Mouse (Mus musculus) midbrain, embryonic 16.5 days (tissue): ENCODE data around the gene Rnaseh1. TPM values are rescaled to one million over a fixed set of nuclear protein-coding genes. Genes with fewer than 3 reads are reported as not detected.

Experiments
- ATAC-seq: fragments of 200-750 bp; cut with Nextera tagmentation; 2 replicates; pipeline ENCODE4 v1.8.0; 2017; ENCODE audit warnings: moderate TSS enrichment
- H3K27ac ChIP-seq: fragments of 300-500 bp; sonication (generic); 2 replicates; pipeline ENCODE4 v1.5.1; 2014; ENCODE audit warnings: mild to moderate bottlenecking, low read length, mixed read lengths
- H3K27me3 ChIP-seq: fragments of 300-500 bp; sonication (generic); 2 replicates; pipeline ENCODE4 v1.6.1; 2014; ENCODE audit warnings: low read depth, low read length, mixed read lengths; ENCODE audit not compliant: control insufficient read depth, insufficient read depth
- H3K36me3 ChIP-seq: fragments of 300-500 bp; sonication (generic); 2 replicates; pipeline ENCODE4 v1.6.1; 2014; ENCODE audit warnings: mild to moderate bottlenecking, low read length, moderate library complexity, mixed read lengths; ENCODE audit not compliant: control insufficient read depth, insufficient read depth
- H3K4me1 ChIP-seq: fragments of 300-500 bp; sonication (generic); 2 replicates; pipeline ENCODE4 v1.6.1; 2014; ENCODE audit warnings: mild to moderate bottlenecking, low read length, mixed read lengths; ENCODE audit not compliant: control insufficient read depth, insufficient read depth
- H3K4me2 ChIP-seq: fragments of 300-500 bp; sonication (generic); 2 replicates; pipeline ENCODE4 v1.6.1; 2014; ENCODE audit warnings: mild to moderate bottlenecking, low read length, mixed read lengths
- H3K4me3 ChIP-seq: fragments of 300-500 bp; sonication (generic); 2 replicates; pipeline ENCODE4 v1.5.1; 2014; ENCODE audit warnings: low read depth, mild to moderate bottlenecking, low read length, moderate library complexity, mixed read lengths
- H3K9ac ChIP-seq: fragments of 300-500 bp; sonication (generic); 2 replicates; pipeline ENCODE4 v1.6.1; 2014; ENCODE audit warnings: low read depth, low read length, mixed read lengths
- H3K9me3 ChIP-seq: fragments of 300-500 bp; sonication (generic); replicated peaks from 2 replicates; pipeline ENCODE4 v1.6.1; 2014; ENCODE audit warnings: mild to moderate bottlenecking, low read length, mixed read lengths; ENCODE audit not compliant: control insufficient read depth, poor library complexity, severe bottlenecking
- WGBS: fragments of 180-500 bp; shearing (Covaris S2); extraction: QIAGEN DNeasy Blood & Tissue Kit; methylation state at CpG from one replicate; pipeline ENCODE4 v1.1.7; 2014; 5-methylcytosine and 5-hydroxymethylcytosine counted together
- polyA plus RNA-seq: library from polyadenylated mRNA; unstranded; fragments of >200 nt; fragmentation: Nextera tagmentation; extraction: Ambion mirVana; gene quantifications from 2 replicates; pipeline ENCODE4 v1.2.1, GENCODE M21; 2015

Gene Rnaseh1
- polyA plus RNA-seq, 1 experiment from 2014 or later: 22.4 TPM

DNA sequence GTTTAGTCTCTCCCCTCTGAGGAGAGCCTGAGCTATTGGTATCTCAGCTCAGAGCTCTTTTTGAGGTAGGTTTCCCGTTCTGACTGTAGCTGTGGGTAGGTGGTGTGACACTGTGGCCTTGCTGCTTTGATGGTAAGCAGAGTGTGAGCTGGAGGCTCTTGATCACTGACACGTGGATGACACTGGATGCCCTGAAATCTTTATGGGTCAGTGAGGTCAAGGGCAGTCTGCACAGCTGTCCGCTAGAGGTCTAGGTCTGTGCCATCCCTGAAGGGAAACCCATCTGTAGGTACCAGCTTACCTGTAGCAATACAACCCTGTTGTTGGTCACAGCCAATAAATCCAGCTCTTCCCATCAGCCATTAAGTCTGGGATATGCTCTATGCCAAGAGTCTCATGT lies 36.4 kb downstream of the Rnaseh1 start:
- no peaks in the 10 kb centered on the region for H3K27me3 ChIP-seq
- no peak overlapping the region for H3K4me3 ChIP-seq
- H3K4me2 ChIP-seq: no peak overlapping the region
- WGBS: 66% methylated on average over 3 of the region's 3 CpGs
- no peaks in the 10 kb centered on the region; the same call in 1 of the 2 replicates for H3K4me1 ChIP-seq
- H3K27ac ChIP-seq: no peak overlapping the region
- no peak for ATAC-seq
- no peak overlapping the region for H3K9ac ChIP-seq
- peaks cover 3% of the 10 kb centered on the region; the same call in 1 of the 2 replicates for H3K36me3 ChIP-seq
- H3K9me3 ChIP-seq: no peaks in the 10 kb centered on the region

DNA sequence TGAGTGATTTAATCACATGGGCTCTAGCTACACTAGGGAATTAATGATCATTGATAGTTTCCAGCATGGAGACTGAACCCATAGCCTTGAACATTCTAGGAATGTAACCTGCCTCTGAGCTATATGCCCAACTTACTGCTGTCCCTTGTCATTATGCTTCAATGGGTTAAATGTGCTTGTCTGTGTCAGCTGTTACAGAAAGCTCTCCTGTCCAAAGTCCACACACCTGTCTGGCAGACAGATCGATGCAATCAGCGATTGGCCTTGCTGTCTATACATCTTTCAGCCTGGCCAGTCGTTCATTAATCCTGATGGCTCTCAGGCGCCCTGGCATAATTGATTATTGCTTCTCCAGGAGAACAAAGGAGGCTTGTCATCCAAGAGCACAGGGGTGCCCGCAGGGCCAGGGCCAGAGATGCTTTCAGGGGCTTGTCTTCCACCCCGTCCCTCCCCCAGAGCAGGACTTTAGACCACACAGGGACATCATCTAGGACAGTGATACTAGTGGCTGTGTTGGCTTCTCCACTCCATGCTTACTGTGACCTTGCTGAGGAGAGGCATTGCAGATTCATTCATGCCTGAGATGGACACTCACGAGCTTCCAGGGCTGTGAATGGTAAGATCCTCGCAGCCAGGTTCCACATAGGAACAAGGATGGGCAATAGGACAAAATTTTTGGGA lies 36.9 kb downstream of the Rnaseh1 start:
- WGBS: 62% methylated on average over 8 of the region's 8 CpGs
- Histone ChIP-seq H3K27ac (no peak overlapping the region), H3K9me3 (no peaks in the 10 kb centered on the region), H3K27me3 (no peaks in the 10 kb centered on the region), H3K9ac (no peak overlapping the region), H3K4me1 (no peaks in the 10 kb centered on the region; the same call in 1 of the 2 replicates), H3K4me3 (no peak overlapping the region), H3K36me3 (peaks cover 7% of the 10 kb centered on the region; the same call in 1 of the 2 replicates), H3K4me2 (no peak overlapping the region)
- ATAC-seq: no peak

DNA sequence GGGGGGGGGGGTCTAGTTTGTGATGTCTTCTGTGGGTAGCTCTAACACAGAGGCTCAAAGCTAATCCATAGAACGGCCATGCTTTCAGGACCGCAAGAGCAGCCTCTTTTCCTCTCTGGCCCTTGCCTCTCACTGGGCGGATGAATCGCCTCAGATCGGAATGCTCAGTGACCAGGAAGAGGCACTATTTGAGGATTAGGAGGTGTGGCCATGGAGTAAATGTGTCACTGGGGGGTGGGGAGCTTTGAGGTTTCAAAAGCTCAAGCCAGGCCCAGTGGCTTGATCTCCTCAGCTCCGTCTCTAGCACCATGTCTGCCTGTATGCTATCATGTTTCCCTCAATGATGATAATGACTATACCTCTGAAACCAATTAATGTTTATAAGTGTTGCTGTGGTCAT lies 39.6 kb downstream of the Rnaseh1 start:
- no peak overlapping the region for H3K4me2 ChIP-seq
- H3K4me3 ChIP-seq: no peak overlapping the region
- peaks cover 14% of the 10 kb centered on the region; the same call in 1 of the 2 replicates for H3K36me3 ChIP-seq
- WGBS: 64% methylated on average over 6 of the region's 6 CpGs
- H3K27me3 ChIP-seq: no peaks in the 10 kb centered on the region
- ATAC-seq: no peak
- H3K27ac ChIP-seq: no peak overlapping the region
- H3K9ac ChIP-seq: no peak overlapping the region
- H3K4me1 ChIP-seq: no peaks in the 10 kb centered on the region; the same call in 1 of the 2 replicates
- no peaks in the 10 kb centered on the region for H3K9me3 ChIP-seq

DNA sequence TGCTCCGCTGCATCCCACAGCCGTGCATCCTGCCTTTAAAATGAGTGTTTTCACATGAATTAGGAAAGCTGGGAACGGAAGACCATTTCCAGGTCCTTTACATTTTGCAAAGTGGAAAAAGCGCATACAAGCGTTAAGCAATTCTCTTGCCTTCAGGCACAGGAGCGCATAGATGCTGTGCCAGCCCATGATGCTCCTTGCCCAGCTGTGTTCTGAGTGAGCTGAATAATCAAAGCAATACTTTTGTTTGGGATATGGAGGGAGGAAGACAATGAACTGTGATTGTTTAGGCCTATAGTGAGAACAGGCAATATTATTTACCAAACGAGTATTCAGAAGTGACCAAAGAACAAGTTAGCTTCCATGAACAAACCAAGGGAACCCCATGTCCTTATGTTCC lies 41.3 kb downstream of the Rnaseh1 start:
- WGBS: 89% methylated on average over 7 of the region's 7 CpGs
- Histone ChIP-seq H3K4me3 (no peak overlapping the region), H3K9me3 (no peaks in the 10 kb centered on the region), H3K4me1 (no peaks in the 10 kb centered on the region; the same call in 1 of the 2 replicates), H3K27me3 (no peaks in the 10 kb centered on the region), H3K9ac (no peak overlapping the region), H3K36me3 (peaks cover 14% of the 10 kb centered on the region; the same call in 1 of the 2 replicates), H3K27ac (no peak overlapping the region), H3K4me2 (no peak overlapping the region)
- ATAC-seq: no peak

- no peaks in the 10 kb centered on the region for H3K9me3 ChIP-seq
- no peaks in the 10 kb centered on the region for H3K27me3 ChIP-seq
- no peak overlapping the region for H3K27ac ChIP-seq
- peaks cover 2% of the 10 kb centered on the region; the same call in 1 of the 2 replicates for H3K4me1 ChIP-seq
- WGBS: 80% methylated on average over 3 of the region's 3 CpGs
- H3K4me2 ChIP-seq: no peak overlapping the region
- H3K9ac ChIP-seq: no peak overlapping the region
- H3K4me3 ChIP-seq: no peak overlapping the region
- ATAC-seq: no peak
- peaks cover 14% of the 10 kb centered on the region; the same call in 1 of the 2 replicates for H3K36me3 ChIP-seq
Observed at GRCm38 (mm10) chr12:28693738-28694137, 44.3 kb downstream of the Rnaseh1 start.

DNA sequence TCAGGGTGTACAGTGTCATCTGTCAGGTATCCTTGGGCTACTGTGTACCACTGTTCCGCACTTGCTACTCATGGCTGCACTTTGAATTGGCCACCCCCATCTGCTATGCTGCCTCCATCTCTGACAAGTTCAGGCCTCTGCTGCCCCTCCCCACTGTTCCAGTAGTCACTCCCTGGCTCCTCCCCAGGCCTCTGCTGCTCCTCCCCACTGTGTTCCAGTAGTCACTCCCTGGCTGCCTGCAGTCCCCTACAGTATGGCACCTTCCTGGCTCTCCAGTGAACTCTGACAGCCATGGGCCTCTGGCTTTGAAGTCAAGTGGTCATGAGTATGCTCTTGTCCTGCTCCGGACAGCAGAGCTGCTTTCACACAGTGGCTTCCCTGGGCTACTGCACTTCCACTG lies 44.8 kb downstream of the Rnaseh1 start:
- Histone ChIP-seq H3K27me3 (no peaks in the 10 kb centered on the region), H3K4me3 (no peak overlapping the region), H3K9ac (no peak overlapping the region), H3K36me3 (peaks cover 11% of the 10 kb centered on the region; the same call in 1 of the 2 replicates), H3K27ac (no peak overlapping the region), H3K9me3 (no peaks in the 10 kb centered on the region), H3K4me1 (peaks cover 2% of the 10 kb centered on the region; the same call in 1 of the 2 replicates), H3K4me2 (no peak overlapping the region)
- 84% methylated on average over 2 of the region's 2 CpGs for WGBS
- no peak for ATAC-seq

DNA sequence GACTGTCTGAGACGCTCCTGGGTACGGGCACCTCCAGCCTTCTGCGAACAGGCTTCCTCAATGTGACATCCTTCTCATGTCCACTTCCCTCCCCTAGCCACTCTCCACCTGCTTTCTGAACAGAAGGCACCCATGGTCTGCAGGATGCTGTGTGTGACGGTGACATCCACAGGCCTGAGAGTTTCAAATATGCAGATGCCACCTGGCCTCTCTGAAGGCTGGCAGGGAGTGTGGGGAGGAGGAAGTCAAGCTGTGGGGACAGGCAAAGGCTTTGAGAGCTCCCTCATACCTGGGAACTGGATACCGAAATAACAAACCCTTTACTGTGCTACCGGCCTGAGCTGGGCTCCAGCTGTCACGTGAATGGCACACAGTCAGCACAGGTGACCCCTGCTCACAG lies 45.4 kb downstream of the Rnaseh1 start:
- Histone ChIP-seq H3K4me2 (no peak overlapping the region), H3K27ac (no peak overlapping the region), H3K4me1 (peaks cover 6% of the 10 kb centered on the region; the same call in 1 of the 2 replicates), H3K9me3 (no peaks in the 10 kb centered on the region), H3K36me3 (peaks cover 11% of the 10 kb centered on the region; the same call in 1 of the 2 replicates), H3K27me3 (no peaks in the 10 kb centered on the region), H3K9ac (no peak overlapping the region), H3K4me3 (no peak overlapping the region)
- 94% methylated on average over 7 of the region's 7 CpGs for WGBS
- no peak for ATAC-seq

GRCm38 (mm10) chr12:28697821-28698595 lies 48.6 kb downstream of the Rnaseh1 start:
- no peaks in the 10 kb centered on the region for H3K9me3 ChIP-seq
- no peak overlapping the region for H3K4me2 ChIP-seq
- no peak for ATAC-seq

GRCm38 (mm10) chr12:28699086-28699485 lies 49.7 kb downstream of the Rnaseh1 start:
- H3K27ac ChIP-seq: peak overlapping the region; percentile 33
- peaks cover 18% of the 10 kb centered on the region for H3K4me1 ChIP-seq
- no peak overlapping the region for H3K4me3 ChIP-seq
- ATAC-seq: no peak
- H3K9me3 ChIP-seq: no peaks in the 10 kb centered on the region
- H3K4me2 ChIP-seq: no peak overlapping the region
- 72% methylated on average over 5 of the region's 5 CpGs for WGBS
- no peak overlapping the region for H3K9ac ChIP-seq
- no peaks in the 10 kb centered on the region for H3K27me3 ChIP-seq
- no peaks in the 10 kb centered on the region for H3K36me3 ChIP-seq

More at GRCm38 (mm10) chr12:28697821-28698595, 48.6 kb downstream of the Rnaseh1 start:
- peaks cover 18% of the 10 kb centered on the region for H3K4me1 ChIP-seq
- no peak overlapping the region for H3K9ac ChIP-seq
- no peaks in the 10 kb centered on the region for H3K36me3 ChIP-seq
- H3K27me3 ChIP-seq: no peaks in the 10 kb centered on the region
- WGBS: 64% methylated on average over 14 of the region's 14 CpGs
- no peak overlapping the region for H3K4me3 ChIP-seq
- peak overlapping the region; percentile 47; the same call in 1 of the 2 replicates for H3K27ac ChIP-seq
